Mouse (Mus musculus) ovary, postnatal 14 days (tissue): ENCODE results near the gene Megf9.

Source experiments
- DNase-seq: peaks from one replicate; pipeline ENCODE4 v3.0.0; 2022; ENCODE audit warnings: low spot score

Gene Megf9

DNA sequence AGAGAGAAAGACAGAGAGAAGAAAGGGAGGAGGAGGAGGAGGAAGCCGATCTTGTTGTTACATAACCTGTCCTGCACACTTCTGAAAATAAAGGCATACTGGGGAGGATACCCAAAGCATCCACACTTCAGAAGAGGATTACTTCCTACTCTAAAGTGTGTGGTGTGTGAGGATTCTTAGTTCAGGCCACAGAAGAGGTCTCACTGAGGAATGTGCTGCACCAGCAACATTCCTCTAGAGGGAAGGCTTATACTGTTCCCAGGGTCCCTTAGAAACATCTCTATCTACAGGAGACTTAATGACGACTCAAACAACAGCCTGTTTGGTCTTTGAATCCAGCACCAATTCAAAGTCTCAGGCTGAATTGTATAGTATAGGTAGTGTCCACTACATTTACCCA is 114.6 kb downstream of the Megf9 start:
- DNase-seq, result no peak

DNA sequence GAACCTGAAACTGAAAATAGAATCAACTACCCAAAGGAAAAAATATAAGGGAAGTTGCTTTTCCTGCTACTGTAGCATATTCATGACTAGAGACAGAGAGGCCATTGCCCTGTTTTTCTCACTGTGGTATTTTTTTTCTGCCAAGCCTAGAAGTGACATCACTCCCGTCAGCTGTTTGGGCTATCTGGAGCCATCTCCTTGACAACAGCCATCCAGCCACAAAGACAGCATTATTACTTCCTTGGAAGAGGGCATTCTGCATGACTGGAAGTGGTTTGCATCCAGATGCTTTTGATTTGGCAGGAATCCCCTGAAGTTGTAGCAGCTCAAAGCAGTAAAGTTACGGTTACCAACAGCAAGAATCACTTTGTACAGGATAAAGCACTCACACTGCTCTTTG is 122.7 kb downstream of the Megf9 start:
- no peak for DNase-seq

DNA sequence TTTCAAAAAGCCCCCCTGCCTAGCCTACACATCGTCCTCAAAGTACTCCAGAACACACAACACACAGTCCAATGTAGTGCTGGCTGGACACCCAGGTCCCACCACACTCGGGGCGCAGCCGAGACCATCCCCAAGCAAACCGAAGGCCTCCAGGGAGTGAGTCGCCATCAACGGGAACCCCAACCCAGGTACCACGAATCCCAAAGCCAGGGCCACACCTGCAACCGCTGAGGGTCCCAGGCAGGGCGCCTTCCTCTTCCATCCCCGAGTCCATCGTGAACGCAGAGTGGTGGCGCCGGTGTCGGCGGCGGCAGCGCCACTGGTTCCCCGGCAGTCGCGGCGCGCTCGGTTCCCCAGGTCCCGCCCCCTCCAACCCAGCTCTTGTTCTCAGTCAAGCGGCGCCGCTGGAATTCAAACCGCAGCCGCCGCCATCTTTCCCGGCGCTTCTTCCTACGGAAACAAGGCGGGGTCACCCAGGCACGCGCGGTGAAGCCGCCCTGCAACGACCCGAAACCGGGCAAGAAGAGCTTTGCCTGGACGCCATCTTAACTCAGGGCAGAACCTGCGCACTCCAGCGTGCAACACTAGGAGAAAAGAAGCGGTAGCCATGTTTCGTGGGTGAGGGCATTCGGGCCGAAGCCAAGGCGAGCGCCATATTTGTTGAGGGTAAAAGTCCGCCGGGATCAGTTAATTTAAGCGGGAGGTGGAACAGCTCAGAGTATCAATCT is 124.6 kb downstream of the Megf9 start, which contains the start of gene Cdk5rap2:
TSS of gene Cdk5rap2 (minus strand) at position 450 of the 728 bp plus-strand sequence.
- peak; percentile 92 for DNase-seq

DNA sequence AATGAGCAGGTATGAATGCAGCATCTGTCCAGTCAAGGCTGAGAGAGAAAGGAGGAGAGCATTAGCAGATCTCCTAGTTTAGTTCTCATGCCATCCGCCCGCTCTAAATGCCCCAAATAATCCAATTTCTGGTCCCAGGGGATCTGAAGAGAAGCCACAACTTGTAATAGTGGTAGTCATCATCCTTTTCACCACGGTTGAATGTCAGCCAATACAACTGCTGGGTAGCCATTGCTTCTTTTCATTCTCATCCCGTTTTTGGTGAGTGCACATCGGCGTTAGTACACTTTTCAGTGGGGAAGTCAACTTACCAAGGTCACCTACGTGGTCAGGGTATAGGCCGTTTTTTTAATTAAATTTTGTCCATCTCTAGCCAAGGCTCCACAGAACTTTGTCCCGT is 125.3 kb downstream of the Megf9 start:
- DNase-seq, result no peak

DNA sequence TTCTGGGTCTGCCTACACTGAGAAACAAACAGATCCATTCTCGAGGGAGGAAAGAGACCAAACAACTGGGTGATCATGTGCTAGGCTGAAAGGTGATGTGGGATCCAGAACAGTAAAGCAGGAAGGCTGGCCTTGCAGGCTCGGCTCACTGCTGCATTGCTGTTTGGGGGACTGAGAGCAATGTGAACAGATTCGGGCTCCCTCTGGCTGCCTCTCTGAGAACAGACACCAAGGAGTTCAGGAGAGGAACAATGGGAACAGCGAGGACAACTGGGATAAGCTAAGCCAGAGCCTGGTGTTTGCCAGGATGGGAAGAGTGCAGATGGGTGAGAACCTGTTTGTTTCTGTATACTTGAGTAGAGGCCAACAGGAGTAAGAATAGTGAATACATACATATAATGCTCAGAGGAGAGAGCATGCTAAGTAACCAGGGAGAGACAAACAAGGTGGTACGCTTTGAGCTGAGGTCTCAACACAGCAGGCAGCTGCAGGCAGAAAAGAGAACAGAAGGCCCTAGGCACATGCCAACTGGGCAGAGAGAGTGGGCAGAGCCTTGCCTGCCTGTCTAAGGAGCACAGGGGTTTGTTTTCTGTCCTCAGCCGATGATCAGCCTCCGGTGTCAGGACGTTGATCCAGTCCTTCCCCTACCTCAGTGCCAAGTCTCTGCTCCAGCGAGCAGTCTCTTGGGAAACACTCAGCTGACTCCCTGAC is 132.5 kb downstream of the Megf9 start:
- DNase-seq, result no peak

DNA sequence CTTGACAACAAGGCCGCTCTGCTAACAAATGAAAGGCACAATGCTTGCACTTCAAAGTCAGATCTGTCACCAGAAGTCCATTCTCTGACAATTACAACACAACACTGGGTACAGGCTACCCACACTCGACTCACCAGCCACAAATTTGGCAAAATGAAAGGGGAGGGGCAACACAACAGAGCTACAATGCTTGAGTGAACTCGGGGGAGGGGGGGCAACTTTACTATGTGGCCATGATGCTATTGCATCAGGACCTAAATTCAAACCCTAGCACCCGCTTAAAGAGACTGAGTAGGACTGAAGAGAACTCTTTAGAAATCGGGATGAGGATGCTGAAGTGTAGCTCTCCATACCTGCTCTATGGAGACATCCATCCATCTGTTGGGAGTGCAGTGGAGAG is 135.3 kb downstream of the Megf9 start:
- no peak for DNase-seq

DNA sequence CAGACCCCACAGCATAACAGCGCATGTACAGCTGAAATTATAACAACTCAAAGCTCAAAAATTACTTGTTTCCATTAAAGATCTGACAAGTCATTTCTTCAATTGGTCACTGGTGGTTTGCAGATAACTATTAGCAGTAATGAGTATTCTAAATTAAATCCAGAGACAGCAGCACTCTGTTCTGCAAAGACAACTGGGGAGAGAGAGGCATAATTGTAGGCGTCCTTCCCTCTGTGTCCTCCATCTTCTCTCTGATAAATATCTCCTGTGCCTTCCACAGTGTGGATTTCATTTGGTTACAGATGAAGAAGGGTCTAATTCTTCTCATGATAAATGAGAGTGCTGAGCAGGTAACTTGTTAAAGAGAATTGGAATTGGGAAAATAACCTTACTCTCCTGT is 135.7 kb downstream of the Megf9 start:
- DNase-seq, result no peak

DNA sequence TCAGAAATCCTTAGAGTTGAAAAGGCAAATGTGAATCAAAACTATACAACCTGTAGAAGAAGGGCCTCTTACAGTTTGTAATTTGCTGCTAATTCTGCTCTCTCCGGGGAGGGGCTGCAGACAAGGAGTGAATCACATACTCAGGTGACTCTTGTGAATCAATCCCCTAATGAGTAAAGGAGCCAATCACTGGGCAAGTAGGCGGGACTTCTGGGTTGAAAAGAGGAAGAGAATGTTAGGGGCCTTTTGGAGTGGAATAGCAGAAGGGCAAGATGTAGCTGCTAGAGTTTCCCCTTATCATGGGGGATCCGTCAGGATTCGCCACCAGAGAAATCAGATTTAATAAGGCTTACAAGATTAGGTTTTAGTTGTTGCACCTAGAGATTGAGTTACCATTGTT is 136.7 kb downstream of the Megf9 start:
- no peak for DNase-seq

DNA sequence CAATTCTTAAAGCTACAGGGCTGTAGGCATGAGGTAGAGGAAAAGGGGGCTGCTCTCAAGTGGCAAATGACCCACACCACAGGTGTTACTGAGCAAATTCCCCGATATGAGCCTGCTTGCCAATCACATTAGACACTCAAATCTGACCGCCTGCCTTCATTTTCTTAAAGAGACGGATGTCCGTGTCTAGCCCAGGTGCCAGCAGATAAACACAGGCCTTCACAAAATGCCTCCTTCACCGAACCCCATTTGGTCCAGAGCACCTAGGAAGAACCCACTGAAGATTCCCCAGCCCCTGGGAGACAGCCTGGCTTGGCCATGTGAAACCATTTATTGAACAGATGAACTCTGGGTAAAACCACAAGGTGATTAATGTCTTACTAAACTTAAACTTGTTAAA is 138.1 kb downstream of the Megf9 start:
- DNase-seq, result no peak

DNA sequence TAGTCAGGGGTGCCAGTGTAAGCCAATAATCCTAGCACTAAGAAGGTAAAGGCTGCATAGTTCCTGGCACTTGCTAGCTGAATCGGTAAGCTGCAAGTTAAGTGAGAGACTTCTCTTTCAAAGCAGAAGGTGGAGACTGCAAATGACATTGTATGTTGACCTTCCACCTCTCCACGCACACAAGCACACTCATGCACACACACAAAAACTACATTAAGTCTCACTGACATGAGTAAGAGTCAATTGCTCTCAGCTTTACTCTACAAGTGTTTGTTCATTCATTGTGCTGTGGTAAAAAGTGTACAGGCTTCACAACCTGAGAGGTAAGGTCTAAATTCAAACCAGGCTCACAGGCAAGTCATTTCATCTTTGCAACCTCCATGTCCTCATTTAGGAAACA is 140.1 kb downstream of the Megf9 start:
- no peak for DNase-seq

DNA sequence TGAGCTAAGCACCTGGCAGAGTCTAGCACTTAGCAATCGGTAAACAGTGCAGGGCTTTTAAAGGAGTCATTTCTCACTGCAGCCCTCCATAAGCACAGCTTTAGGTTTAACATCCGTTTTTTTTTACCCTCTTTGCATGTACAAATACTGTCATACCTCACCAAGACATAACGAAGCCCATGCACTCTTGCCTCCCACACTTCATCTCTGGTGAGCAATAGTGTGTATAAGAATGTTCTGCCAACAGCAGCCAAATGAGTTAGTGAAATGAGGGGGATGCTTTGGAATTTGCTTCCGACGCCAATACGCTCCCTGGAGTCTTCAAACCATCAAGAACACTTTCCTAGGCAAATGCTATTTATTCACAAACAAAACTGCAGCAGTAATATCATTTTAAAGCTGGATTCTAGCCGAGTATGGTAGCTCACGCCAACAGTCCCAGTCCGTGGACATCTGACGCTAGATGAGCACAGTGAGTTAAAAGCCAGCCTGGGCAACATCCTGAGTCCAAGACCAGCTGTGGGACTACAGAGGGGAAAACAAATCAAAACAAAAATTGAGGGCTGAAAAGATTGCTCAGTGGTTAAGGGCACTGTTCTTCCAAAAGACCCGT is 142.9 kb downstream of the Megf9 start:
- DNase-seq, result no peak

DNA sequence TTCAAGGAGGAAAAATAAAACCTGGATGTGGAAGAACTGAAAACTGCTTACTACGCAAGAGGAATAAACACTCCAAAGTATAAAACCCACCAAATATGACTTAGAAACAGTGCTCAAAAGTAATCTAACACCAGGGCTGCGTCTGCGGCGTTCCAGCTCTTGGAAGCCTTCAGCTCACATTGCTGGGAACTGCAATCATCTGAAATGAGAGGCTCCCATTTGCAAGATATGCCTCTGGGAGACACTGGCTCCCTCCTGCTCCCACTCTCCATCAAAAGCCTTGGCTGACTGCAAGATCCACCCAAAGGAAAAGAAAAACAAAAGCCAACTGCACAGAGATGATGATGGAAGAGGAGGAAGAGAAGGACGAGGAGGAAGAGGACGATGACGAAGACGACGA is 143.7 kb downstream of the Megf9 start:
- DNase-seq, result no peak

DNA sequence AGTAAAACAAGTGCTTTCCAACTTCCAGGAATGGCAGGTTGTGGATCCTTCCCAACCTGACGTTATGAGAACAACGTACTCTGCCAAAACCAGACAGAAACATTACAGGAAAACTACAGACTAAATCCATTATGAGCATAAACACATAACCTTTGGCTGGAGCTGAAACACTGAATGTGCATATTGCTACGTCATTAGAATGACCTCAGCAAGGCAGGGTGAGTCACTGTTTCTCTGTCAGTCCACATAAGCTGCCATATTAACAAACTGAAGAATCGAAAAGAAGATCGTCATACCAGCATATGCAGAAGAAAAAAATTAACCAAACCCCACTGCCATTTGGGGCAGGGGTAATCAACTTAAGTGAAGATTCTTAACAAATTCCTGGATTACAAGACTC is 148.6 kb downstream of the Megf9 start:
- DNase-seq, result no peak

DNA sequence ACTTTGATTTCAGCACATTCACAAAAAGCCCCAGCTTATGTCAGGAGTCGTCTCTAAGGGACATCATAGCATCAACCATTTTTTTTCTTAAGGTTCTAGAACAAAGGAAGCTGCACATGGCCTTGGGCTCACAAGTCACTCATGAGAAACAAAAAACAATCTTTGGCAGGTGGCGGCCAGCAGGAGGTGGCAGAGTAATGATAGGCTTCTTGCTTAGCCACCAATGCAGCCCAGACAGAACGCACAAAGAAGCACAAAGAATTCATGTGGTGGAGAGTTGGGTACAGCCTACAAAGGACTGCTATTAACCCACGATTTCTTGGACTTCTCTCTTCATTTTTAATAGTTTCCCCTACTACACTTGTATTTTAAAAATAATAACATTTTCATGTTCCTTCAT is 157.4 kb downstream of the Megf9 start:
- DNase-seq, result no peak
